Mouse (Mus musculus): Measurements from ENCODE around the gene Ear1. TPM values are rescaled to one million over a fixed set of nuclear protein-coding genes. Genes with fewer than 3 reads are reported as not detected.
"Not testable (repeated sequence)": the region's sequence is repeated elsewhere in the genome, so short reads cannot be mapped to it uniquely, and the experiment has no call there.

Gene Ear1
- polyA plus RNA-seq, 1 experiment from 2014 or later: not detected

DNA sequence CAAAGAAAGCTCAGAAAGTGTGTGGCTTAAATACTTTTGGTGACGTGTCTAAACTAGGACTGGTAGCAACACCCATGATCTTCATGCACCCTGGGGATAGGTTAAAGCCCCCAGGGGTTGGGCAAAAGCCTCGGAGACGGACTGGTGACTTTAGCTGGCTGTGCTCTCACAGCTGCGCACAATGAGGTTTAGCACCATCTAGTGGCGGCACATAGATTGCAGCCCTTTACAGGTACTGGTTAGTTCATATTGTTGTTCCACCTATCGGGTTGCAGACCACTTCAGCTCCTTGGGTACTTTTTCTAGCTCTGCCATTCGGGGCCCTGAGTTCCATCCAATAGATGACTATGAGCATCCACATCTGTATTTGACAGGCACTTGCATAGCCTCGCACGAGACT is 62.9 kb downstream of the Ear1 start:
- WGBS: 78% methylated on average over 8 of the region's 9 CpGs
- ATAC-seq; H3K9me3 ChIP-seq (ENCODE audit: control insufficient read depth, low read length); H3K27ac ChIP-seq (ENCODE audit: low read length); H3K27me3 ChIP-seq (replicated peaks; ENCODE audit: control insufficient read depth, insufficient read depth, low read length); H3K4me3 ChIP-seq (ENCODE audit: low read length); H3K4me1 ChIP-seq (ENCODE audit: control insufficient read depth, insufficient read depth, low read length); H3K4me2 ChIP-seq (ENCODE audit: low read depth, low read length); H3K9ac ChIP-seq (ENCODE audit: low read depth, low read length); H3K36me3 ChIP-seq (ENCODE audit: control insufficient read depth, insufficient read depth, low read length): not testable (repeated sequence)

DNA sequence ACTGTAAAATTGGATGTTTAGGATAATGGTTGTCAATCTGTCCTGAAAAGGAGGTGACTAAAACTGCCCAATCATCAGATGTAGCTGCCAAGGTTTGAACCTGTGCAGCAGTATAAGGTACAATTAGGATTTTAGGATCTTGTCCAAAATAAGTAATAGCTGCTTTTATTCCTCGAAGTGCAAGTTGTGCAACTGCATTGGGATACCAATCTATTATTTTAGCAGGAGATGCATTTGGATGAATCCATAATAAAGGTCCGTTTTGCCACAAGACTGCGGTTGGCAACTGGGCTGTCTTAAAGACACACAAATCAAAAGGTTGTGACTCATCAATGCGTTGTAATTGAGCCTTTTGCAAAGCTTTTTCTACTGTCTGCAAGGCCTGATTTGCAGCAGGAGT is 67.2 kb downstream of the Ear1 start:
- not testable (repeated sequence) for H3K27ac ChIP-seq (ENCODE audit: low read length); H3K4me1 ChIP-seq (ENCODE audit: control insufficient read depth, insufficient read depth, low read length); H3K9ac ChIP-seq (ENCODE audit: low read depth, low read length); H3K27me3 ChIP-seq (replicated peaks; ENCODE audit: control insufficient read depth, insufficient read depth, low read length); H3K36me3 ChIP-seq (ENCODE audit: control insufficient read depth, insufficient read depth, low read length); H3K4me2 ChIP-seq (ENCODE audit: low read depth, low read length); H3K9me3 ChIP-seq (ENCODE audit: control insufficient read depth, low read length); H3K4me3 ChIP-seq (ENCODE audit: low read length); ATAC-seq
- WGBS: 69% methylated on average over 4 of the region's 4 CpGs

DNA sequence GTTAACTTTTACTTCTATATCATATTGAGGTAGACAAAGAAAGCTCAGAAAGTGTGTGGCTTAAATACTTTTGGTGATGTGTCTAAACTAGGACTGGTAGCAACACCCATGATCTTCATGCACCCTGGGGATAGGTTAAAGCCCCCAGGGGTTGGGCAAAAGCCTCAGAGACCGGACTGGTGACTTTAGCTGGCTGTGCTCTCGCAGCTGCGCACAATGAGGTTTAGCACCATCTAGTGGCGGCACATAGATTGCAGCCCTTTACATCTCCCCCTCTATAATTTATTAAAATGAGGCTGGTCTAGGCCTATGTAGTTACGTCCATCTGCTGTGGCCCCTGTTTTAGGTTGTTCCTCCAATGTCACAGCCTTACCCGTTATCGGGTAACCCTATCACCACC is 70.9 kb downstream of the Ear1 start:
- not testable (repeated sequence) for H3K4me3 ChIP-seq (ENCODE audit: low read length); H3K27me3 ChIP-seq (replicated peaks; ENCODE audit: control insufficient read depth, insufficient read depth, low read length); H3K36me3 ChIP-seq (ENCODE audit: control insufficient read depth, insufficient read depth, low read length); H3K9me3 ChIP-seq (ENCODE audit: control insufficient read depth, low read length); H3K4me1 ChIP-seq (ENCODE audit: control insufficient read depth, insufficient read depth, low read length); H3K4me2 ChIP-seq (ENCODE audit: low read depth, low read length); H3K27ac ChIP-seq (ENCODE audit: low read length); ATAC-seq; H3K9ac ChIP-seq (ENCODE audit: low read depth, low read length)
- 16% methylated on average over 7 of the region's 7 CpGs for WGBS

DNA sequence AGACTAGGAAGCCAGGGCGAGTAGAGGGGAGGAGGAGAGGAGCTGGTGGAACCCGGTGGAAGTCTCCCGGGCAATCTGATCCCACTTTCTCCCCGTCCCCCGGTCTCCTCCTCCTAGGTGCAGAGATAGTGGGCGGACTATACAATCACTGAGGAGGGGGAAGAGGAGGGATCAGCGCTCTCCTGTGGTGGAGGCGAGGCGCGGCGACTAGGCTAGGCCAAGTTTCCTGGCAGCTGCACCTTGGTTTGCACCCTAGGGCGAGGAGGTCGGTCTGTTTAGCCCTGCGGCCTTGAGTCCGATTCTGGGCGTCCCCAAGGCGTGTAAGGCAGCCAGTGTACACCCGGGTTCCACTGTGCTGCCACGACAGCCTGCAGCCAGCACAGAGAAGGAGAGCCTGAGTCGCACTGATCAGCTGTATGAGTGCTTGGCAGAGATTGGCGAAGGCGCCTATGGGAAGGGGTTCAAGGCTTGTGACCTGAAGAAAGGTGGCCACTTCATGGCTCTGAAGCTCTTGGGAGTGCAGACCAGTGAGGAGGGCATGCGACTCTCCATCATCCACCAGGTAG is 78.3 kb downstream of the Ear1 start:
- H3K36me3 ChIP-seq (ENCODE audit: control insufficient read depth, insufficient read depth, low read length); H3K4me1 ChIP-seq (ENCODE audit: control insufficient read depth, insufficient read depth, low read length); H3K4me3 ChIP-seq (ENCODE audit: low read length); H3K9me3 ChIP-seq (ENCODE audit: control insufficient read depth, low read length); H3K27ac ChIP-seq (ENCODE audit: low read length); H3K27me3 ChIP-seq (replicated peaks; ENCODE audit: control insufficient read depth, insufficient read depth, low read length); H3K9ac ChIP-seq (ENCODE audit: low read depth, low read length): not testable (repeated sequence)
- peak; percentile 79 for ATAC-seq
- 14% methylated on average over 22 of the region's 23 CpGs for WGBS
- peak overlapping the region; percentile 23; the same call in 1 of the 2 replicates for H3K4me2 ChIP-seq (ENCODE audit: low read depth, low read length)

DNA sequence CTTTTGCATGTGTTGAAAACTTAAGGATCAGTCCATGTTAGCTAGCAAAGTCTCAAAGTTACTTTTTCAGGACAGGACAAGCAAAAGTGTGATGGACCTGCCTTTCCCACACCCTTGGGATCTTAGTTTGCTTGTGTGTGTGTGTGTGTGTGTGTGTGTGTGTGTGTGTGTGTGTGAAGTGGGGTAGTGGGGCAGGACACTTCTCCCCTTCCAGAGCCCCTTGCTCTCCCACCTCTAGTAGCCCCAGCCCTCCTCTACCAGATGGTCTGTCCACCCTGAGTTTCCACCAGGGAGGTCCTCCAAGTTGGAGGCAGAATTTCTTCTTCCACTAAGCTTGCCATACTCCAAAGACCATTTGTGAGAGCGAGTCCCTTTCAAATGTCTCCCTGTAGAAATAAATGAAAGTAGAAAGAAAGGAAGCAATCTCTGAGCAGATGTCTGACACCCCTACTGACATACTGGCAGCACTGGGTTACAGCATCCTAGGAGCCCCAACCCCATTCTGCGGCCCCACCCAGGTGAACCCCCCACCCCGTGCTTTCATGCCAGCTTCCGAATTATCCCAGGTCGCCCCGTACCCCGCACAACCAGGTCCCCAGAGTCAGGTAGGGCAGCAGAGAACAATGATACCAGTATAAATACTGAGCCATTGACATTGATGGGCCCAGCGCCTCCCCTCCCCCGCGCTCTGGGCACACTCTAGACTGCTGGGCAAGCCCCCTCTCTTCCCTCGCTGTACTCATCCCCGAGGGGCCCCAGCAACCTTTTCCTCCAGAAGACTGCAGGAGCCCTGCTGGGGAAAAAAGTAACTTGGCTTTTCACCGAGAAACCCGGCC is 79.0 kb downstream of the Ear1 start:
- Histone ChIP-seq H3K27me3 (replicated peaks; ENCODE audit: control insufficient read depth, insufficient read depth, low read length) (no peaks in the 10 kb centered on the region), H3K9me3 (ENCODE audit: control insufficient read depth, low read length) (no peaks in the 10 kb centered on the region), H3K4me1 (ENCODE audit: control insufficient read depth, insufficient read depth, low read length) (no peaks in the 10 kb centered on the region), H3K27ac (ENCODE audit: low read length) (no peak overlapping the region), H3K36me3 (ENCODE audit: control insufficient read depth, insufficient read depth, low read length) (no peaks in the 10 kb centered on the region), H3K4me3 (ENCODE audit: low read length) (no peak overlapping the region), H3K9ac (ENCODE audit: low read depth, low read length) (no peak overlapping the region), H3K4me2 (ENCODE audit: low read depth, low read length) (peak overlapping the region; percentile 23; the same call in 1 of the 2 replicates)
- WGBS: 21% methylated on average over 14 of the region's 14 CpGs
- peak; percentile 53; the same call in 1 of the 2 replicates for ATAC-seq

DNA sequence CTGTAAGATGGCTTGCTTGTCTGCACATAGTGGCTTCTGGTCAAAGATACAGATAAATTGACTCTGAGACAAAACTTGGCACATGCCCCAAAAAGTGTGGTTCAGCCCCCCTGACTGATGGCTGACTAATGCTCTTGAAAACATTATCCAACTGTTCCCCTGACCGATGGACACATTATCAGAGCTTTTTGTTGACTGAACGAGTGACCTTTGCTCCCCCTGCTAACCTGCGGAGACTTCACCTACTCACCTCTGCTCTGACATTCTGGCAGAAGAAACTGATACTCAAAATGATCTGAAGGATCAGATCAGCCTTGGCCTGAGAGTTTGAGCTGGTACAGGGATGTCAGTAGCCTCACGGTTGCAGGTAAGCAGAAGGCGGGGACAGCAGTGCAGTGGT is 81.5 kb downstream of the Ear1 start:
- not testable (repeated sequence) for H3K27ac ChIP-seq (ENCODE audit: low read length); H3K4me1 ChIP-seq (ENCODE audit: control insufficient read depth, insufficient read depth, low read length); H3K4me2 ChIP-seq (ENCODE audit: low read depth, low read length); ATAC-seq; H3K9ac ChIP-seq (ENCODE audit: low read depth, low read length); H3K27me3 ChIP-seq (replicated peaks; ENCODE audit: control insufficient read depth, insufficient read depth, low read length); H3K36me3 ChIP-seq (ENCODE audit: control insufficient read depth, insufficient read depth, low read length); H3K4me3 ChIP-seq (ENCODE audit: low read length); H3K9me3 ChIP-seq (ENCODE audit: control insufficient read depth, low read length)
- WGBS: 40% methylated on average over 5 of the region's 5 CpGs

DNA sequence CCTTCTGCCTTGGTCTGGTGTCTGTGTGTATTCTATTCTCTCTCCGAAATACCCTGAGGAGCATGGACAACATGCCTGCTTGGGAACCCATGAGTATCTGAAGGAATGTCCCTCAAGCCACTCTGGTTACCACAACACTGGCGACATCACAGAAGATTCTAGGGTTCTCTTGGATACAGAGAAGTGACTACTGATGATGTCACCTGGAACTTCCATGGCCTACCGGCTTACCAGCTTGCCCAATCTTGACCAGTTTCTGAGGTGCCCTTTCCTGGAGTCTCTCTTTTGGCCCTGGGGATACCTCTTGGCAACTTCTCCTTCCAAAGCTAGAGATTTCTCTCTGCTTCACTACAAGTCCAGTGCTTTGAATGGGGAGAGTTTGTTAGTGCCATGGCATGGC is 90.7 kb downstream of the Ear1 start, which contains the start of gene Gm8180:
Gm8180 (minus strand) TSS at position 101 of the 400 bp plus-strand sequence.
- H3K27ac ChIP-seq (ENCODE audit: low read length); H3K36me3 ChIP-seq (ENCODE audit: control insufficient read depth, insufficient read depth, low read length); H3K9ac ChIP-seq (ENCODE audit: low read depth, low read length); H3K4me2 ChIP-seq (ENCODE audit: low read depth, low read length); H3K4me1 ChIP-seq (ENCODE audit: control insufficient read depth, insufficient read depth, low read length); H3K9me3 ChIP-seq (ENCODE audit: control insufficient read depth, low read length); H3K4me3 ChIP-seq (ENCODE audit: low read length); ATAC-seq; H3K27me3 ChIP-seq (replicated peaks; ENCODE audit: control insufficient read depth, insufficient read depth, low read length): not testable (repeated sequence)
- WGBS: 85% methylated on average over 3 of the region's 3 CpGs

Other genes starting within 250 kb of the Ear1 start
- not detected in 2 replicates for gene Gm8165, start 198.3 kb downstream of the Ear1 start, polyA plus RNA-seq (2015; fragmentation: Nextera tagmentation; extraction: Ambion mirVana)
- gene Gm7324, start 177.7 kb downstream of the Ear1 start, polyA plus RNA-seq (2015; fragmentation: Nextera tagmentation; extraction: Ambion mirVana): 0.62 and 0.88 TPM in 2 replicates
- gene Gm16506, start 148.0 kb downstream of the Ear1 start, polyA plus RNA-seq (2015; fragmentation: Nextera tagmentation; extraction: Ambion mirVana): not detected in 2 replicates
- not detected in 2 replicates for gene Gm6526, start 127.7 kb downstream of the Ear1 start, polyA plus RNA-seq (2015; fragmentation: Nextera tagmentation; extraction: Ambion mirVana)
- not detected in 2 replicates for gene Gm8180, start 90.8 kb downstream of the Ear1 start, polyA plus RNA-seq (2015; fragmentation: Nextera tagmentation; extraction: Ambion mirVana)
- not detected in 2 replicates for gene Ear10, start 48.0 kb upstream of the Ear1 start, polyA plus RNA-seq (2015; fragmentation: Nextera tagmentation; extraction: Ambion mirVana)
- gene Gm8113, start 49.9 kb upstream of the Ear1 start, polyA plus RNA-seq (2015; fragmentation: Nextera tagmentation; extraction: Ambion mirVana): 6.8 and 8.0 TPM in 2 replicates
- gene Ang5, start 81.6 kb upstream of the Ear1 start, polyA plus RNA-seq (2015; fragmentation: Nextera tagmentation; extraction: Ambion mirVana): not detected in 2 replicates
- gene Ang6, start 126.8 kb upstream of the Ear1 start, polyA plus RNA-seq (2015; fragmentation: Nextera tagmentation; extraction: Ambion mirVana): not detected in 2 replicates
- gene Ear2, start 227.1 kb upstream of the Ear1 start, polyA plus RNA-seq (2015; fragmentation: Nextera tagmentation; extraction: Ambion mirVana): 0.71 and 0.86 TPM in 2 replicates
- gene Gm3327, start 248.3 kb upstream of the Ear1 start, polyA plus RNA-seq (2015; fragmentation: Nextera tagmentation; extraction: Ambion mirVana): not detected in 2 replicates

Measured in intestine, embryonic 16.5 days (tissue).